In the genomic region with DNA sequence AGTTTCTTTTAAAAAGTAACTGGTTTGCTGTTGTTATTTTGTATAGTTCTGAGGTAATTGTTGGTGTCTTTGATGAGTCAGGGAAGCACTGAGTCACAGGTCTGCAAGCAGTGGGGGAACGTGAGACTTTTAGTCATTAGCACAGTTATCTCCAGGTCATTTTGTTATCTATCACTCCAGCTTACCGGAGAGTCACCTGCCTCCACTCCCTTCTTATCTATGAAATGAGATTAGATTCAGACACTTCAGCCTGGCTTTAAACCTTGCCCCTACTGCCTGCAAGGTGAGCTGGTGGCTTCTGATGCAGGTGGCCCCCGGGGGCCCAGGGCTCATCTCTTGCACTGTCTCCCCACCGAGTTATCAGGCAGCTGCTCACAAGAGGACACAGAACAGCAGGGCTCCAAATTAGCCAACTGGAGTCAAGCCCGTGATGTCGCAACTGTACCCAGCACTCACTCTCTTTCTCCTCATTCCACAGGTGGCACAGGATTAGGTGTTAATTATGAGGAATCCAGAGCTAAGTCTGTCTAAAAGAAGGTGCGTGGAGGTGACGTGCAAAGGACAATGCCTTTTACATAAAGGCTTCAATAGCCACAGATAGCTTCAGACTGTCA, we compare ENCODE assay signal across 17 mouse cellular contexts.
DNase-seq lines count a peak whose midpoint lies in the region; ATAC-seq and TF ChIP-seq lines count a peak whose summit lies in the region.
"Had no signal": no experiment of that assay in that cellular context is flagged by ENCODE, and none has a peak within 500 bp of the region (broad histone marks: within the 10 kb centered on the region; RNA-seq: fewer than 3 reads in every experiment).

No protein-coding gene starts in this region.

- no peak for TF ChIP-seq POLR2A in lung, adult 2 months (IDR thresholded peaks at IDR 0.05; ENCODE audit: borderline replicate concordance, extremely low read depth, low read depth, low read length)

- no peak overlapping the region for H3K4me3 ChIP-seq in heart, embryonic 10.5 days
- no peak overlapping the region for H3K4me3 ChIP-seq in heart, embryonic 15.5 days
- no peak overlapping the region for H3K4me3 ChIP-seq in lung, adult 2 months (replicated peaks; ENCODE audit: extremely low read depth, low read depth, low read length)
- H3K4me3 ChIP-seq in stomach, postnatal 0 days (ENCODE audit: low read depth, low read length) = no peak overlapping the region
- H3K4me3 ChIP-seq: hindbrain, embryonic 10.5 days; layer of hippocampus, adult 2 months; liver, embryonic 13.5 days; megakaryocyte, embryonic 14.5 days had no signal

- H3K4me2 ChIP-seq in heart, embryonic 15.5 days = no peak overlapping the region
- H3K4me2 ChIP-seq in stomach, postnatal 0 days (replicated peaks; ENCODE audit: low read depth) = no peak overlapping the region
- H3K4me2 ChIP-seq: liver, embryonic 13.5 days had no signal

- 20% methylated on average over 8 of the region's 8 CpGs for WGBS in heart, embryonic 10.5 days
- 34% methylated on average over 8 of the region's 8 CpGs for WGBS in heart, embryonic 15.5 days
- WGBS in lung, adult 2 months = 45% methylated on average over 8 of the region's 8 CpGs
- 35% methylated on average over 8 of the region's 8 CpGs for WGBS in stomach, postnatal 0 days

- peaks cover 63% of the 10 kb centered on the region for H3K4me1 ChIP-seq in heart, embryonic 10.5 days
- H3K4me1 ChIP-seq in heart, embryonic 15.5 days (replicated peaks) = peaks cover 67% of the 10 kb centered on the region
- peaks cover 33% of the 10 kb centered on the region for H3K4me1 ChIP-seq in lung, adult 2 months (ENCODE audit: control insufficient read depth, insufficient read depth, low read length)
- no peaks in the 10 kb centered on the region; the same call in 1 of the 2 replicates for H3K4me1 ChIP-seq in stomach, postnatal 0 days (replicated peaks; ENCODE audit: control insufficient read depth, insufficient read depth)
- H3K4me1 ChIP-seq: megakaryocyte, embryonic 14.5 days had no signal

- no peak for TF ChIP-seq EP300 in stomach, postnatal 0 days (optimal IDR thresholded peaks at IDR 0.05)

- no peak for DNase-seq in heart, embryonic 10.5 days (ENCODE audit: low spot score)
- no peak for DNase-seq in heart, postnatal 4 days
- DNase-seq in lung, adult 2 months = peak; percentile 59
- DNase-seq in stomach, postnatal 0 days (ENCODE audit: low spot score) = no peak
- DNase-seq in frontal cortex, postnatal 25 days (ENCODE audit: low spot score in 2 of 2) = no peak
- DNase-seq in right cerebral cortex, postnatal 10 days (ENCODE audit: low spot score in 2 of 2) = no peak
- DNase-seq in cerebellum, adult 11-12 months = no peak
- DNase-seq: cerebellum, adult 9-10 months; embryo, embryonic 11 days; forebrain, postnatal 0 days; kidney, adult 9 months; liver, embryonic 13.5 days; right cerebral cortex, postnatal 14 days had no signal

- H3K9ac ChIP-seq in heart, embryonic 15.5 days = no peak overlapping the region
- H3K9ac ChIP-seq in stomach, postnatal 0 days (ENCODE audit: low read length) = no peak overlapping the region
- H3K9ac ChIP-seq: forebrain, postnatal 0 days; liver, embryonic 13.5 days had no signal

- no peaks in the 10 kb centered on the region for H3K36me3 ChIP-seq in heart, embryonic 10.5 days
- no peaks in the 10 kb centered on the region for H3K36me3 ChIP-seq in heart, embryonic 15.5 days
- no peaks in the 10 kb centered on the region for H3K36me3 ChIP-seq in stomach, postnatal 0 days (ENCODE audit: control insufficient read depth, insufficient read depth, low read length)
- H3K36me3 ChIP-seq: hindbrain, embryonic 10.5 days; liver, embryonic 13.5 days had no signal

- no peak for TF ChIP-seq CTCF in lung, adult 2 months (IDR thresholded peaks at IDR 0.05; ENCODE audit: insufficient read depth, low read length)
- TF ChIP-seq CTCF in stomach, postnatal 0 days (IDR thresholded peaks at IDR 0.05; ENCODE audit: low read depth) = no peak

- no peaks in the 10 kb centered on the region for H3K9me3 ChIP-seq in heart, embryonic 10.5 days
- no peaks in the 10 kb centered on the region for H3K9me3 ChIP-seq in heart, embryonic 15.5 days (replicated peaks)
- H3K9me3 ChIP-seq in stomach, postnatal 0 days (ENCODE audit: control insufficient read depth, low read length) = no peaks in the 10 kb centered on the region
- H3K9me3 ChIP-seq: hindbrain, embryonic 10.5 days; liver, embryonic 13.5 days; megakaryocyte, embryonic 14.5 days had no signal

- peak overlapping the region; percentile 52; the same call in 1 of the 2 replicates for H3K27ac ChIP-seq in heart, embryonic 10.5 days
- H3K27ac ChIP-seq in heart, embryonic 15.5 days = peak overlapping the region; percentile 85
- 0 out of 2 replicates have a peak overlapping the region, but pooled peaks have one; percentile 8 for H3K27ac ChIP-seq in stomach, postnatal 0 days (replicated peaks)
- H3K27ac ChIP-seq: hindbrain, embryonic 10.5 days; layer of hippocampus, adult 2 months; liver, embryonic 13.5 days had no signal

- H3K27me3 ChIP-seq in heart, embryonic 10.5 days (ENCODE audit: insufficient read depth, poor library complexity, severe bottlenecking) = no peaks in the 10 kb centered on the region
- no peaks in the 10 kb centered on the region for H3K27me3 ChIP-seq in heart, embryonic 15.5 days
- no peaks in the 10 kb centered on the region for H3K27me3 ChIP-seq in stomach, postnatal 0 days (ENCODE audit: control insufficient read depth, insufficient read depth, low read length)
- H3K27me3 ChIP-seq: liver, embryonic 13.5 days had no signal

- ATAC-seq in heart, embryonic 15.5 days (replicated peaks; ENCODE audit: insufficient number of reproducible peaks, insufficient read depth, low FRiP score, low read depth) = no peak
- peak; percentile 77 for ATAC-seq in stomach, postnatal 0 days (ENCODE audit: low FRiP score, low TSS enrichment)
- ATAC-seq: forebrain, postnatal 0 days had no signal

Comparison
In these comparisons a context has a peak if more than half of its experiments do, and no peak if none do; other contexts are left out.
1. H3K27ac ChIP-seq: peak in every context shown above with its lines; median percentile 85 in heart, embryonic 15.5 days; 52 in heart, embryonic 10.5 days; 8 in stomach, postnatal 0 days.